Mouse (Mus musculus) ES-Bruce4 (cell line): ENCODE measurements at regions not wholly inside any gene's neighbourhood (a gene's known extent, or its start where the extent isn't known, plus 50 kb on each side); places are given as distances from the start of the nearest gene placed in this dataset.

ENCODE experiments used
- H3K27ac ChIP-seq: 2 replicates; pipeline ENCODE4 v1.5.1; 2012; ENCODE audit warnings: low read length, inconsistent platforms; ENCODE audit not compliant: insufficient read depth
- H3K27me3 ChIP-seq: 2 replicates; pipeline ENCODE4 v1.6.1; 2012; ENCODE audit warnings: mild to moderate bottlenecking, low read length, inconsistent platforms; ENCODE audit not compliant: control insufficient read depth, poor library complexity, insufficient read depth, severe bottlenecking
- H3K36me3 ChIP-seq: 2 replicates; pipeline ENCODE4 v1.6.1; 2012; ENCODE audit warnings: inconsistent platforms, mild to moderate bottlenecking, low read length, moderate library complexity; ENCODE audit not compliant: control insufficient read depth, poor library complexity, insufficient read depth, severe bottlenecking
- H3K4me1 ChIP-seq: one replicate; pipeline ENCODE4 v1.8.1; 2011; ENCODE audit warnings: low read length; ENCODE audit not compliant: control insufficient read depth, insufficient read depth
- H3K4me3 ChIP-seq: 2 replicates; pipeline ENCODE4 v1.5.1; 2011; ENCODE audit warnings: low read depth, mild to moderate bottlenecking, low read length
- H3K9ac ChIP-seq: 2 replicates; pipeline ENCODE4 v1.6.1; 2012; ENCODE audit warnings: low read depth, mild to moderate bottlenecking, inconsistent platforms; ENCODE audit not compliant: poor library complexity, severe bottlenecking
- H3K9me3 ChIP-seq: replicated peaks from 2 replicates; pipeline ENCODE4 v1.6.1; 2012; ENCODE audit warnings: mild to moderate bottlenecking, low read length, inconsistent platforms; ENCODE audit not compliant: control insufficient read depth, poor library complexity, insufficient read depth, severe bottlenecking
- CTCF ChIP-seq: IDR thresholded peaks from one replicate; pipeline ENCODE4 v1.8.1; 2011; ENCODE audit warnings: low read depth, low read length
- EP300 ChIP-seq: IDR thresholded peaks from 2 replicates; pipeline ENCODE4 v1.6.1; 2011; ENCODE audit warnings: low read depth, low read length; ENCODE audit not compliant: insufficient read depth
- POLR2A ChIP-seq: IDR thresholded peaks from one replicate; pipeline ENCODE4 v1.8.1; 2011; ENCODE audit warnings: low read length; ENCODE audit not compliant: insufficient read depth

- Histone ChIP-seq H3K27ac (no peak overlapping the region), H3K9me3 (no peaks in the 10 kb centered on the region), H3K9ac (no peak overlapping the region), H3K36me3 (no peaks in the 10 kb centered on the region), H3K27me3 (no peaks in the 10 kb centered on the region), H3K4me3 (no peak overlapping the region), H3K4me1 (no peaks in the 10 kb centered on the region)
- TF ChIP-seq EP300 (no peak), CTCF (no peak), POLR2A (no peak)
Observed at GRCm38 (mm10) chr3:147238398-147238797, 386.2 kb downstream of the Ttll7 start.

GRCm38 (mm10) chr3:147240651-147241050 lies 388.5 kb downstream of the Ttll7 start:
- Histone ChIP-seq H3K36me3 (no peaks in the 10 kb centered on the region), H3K27ac (no peak overlapping the region), H3K4me1 (no peaks in the 10 kb centered on the region), H3K4me3 (no peak overlapping the region), H3K9me3 (no peaks in the 10 kb centered on the region), H3K27me3 (no peaks in the 10 kb centered on the region), H3K9ac (no peak overlapping the region)
- TF ChIP-seq POLR2A = no peak
- no peak for TF ChIP-seq CTCF
- no peak for TF ChIP-seq EP300

GRCm38 (mm10) chr3:147244911-147245430 lies 392.8 kb downstream of the Ttll7 start:
- H3K36me3 ChIP-seq = no peaks in the 10 kb centered on the region
- H3K4me1 ChIP-seq = no peaks in the 10 kb centered on the region
- H3K27me3 ChIP-seq = no peaks in the 10 kb centered on the region
- TF ChIP-seq POLR2A = no peak
- no peak overlapping the region for H3K4me3 ChIP-seq
- no peak overlapping the region for H3K27ac ChIP-seq
- no peak overlapping the region for H3K9ac ChIP-seq
- H3K9me3 ChIP-seq = no peaks in the 10 kb centered on the region

GRCm38 (mm10) chr3:147246141-147246540 lies 394.0 kb downstream of the Ttll7 start:
- Histone ChIP-seq H3K4me1 (no peaks in the 10 kb centered on the region), H3K36me3 (no peaks in the 10 kb centered on the region), H3K9ac (no peak overlapping the region), H3K27ac (no peak overlapping the region), H3K4me3 (no peak overlapping the region), H3K27me3 (no peaks in the 10 kb centered on the region), H3K9me3 (no peaks in the 10 kb centered on the region)
- TF ChIP-seq POLR2A (no peak), CTCF (no peak), EP300 (no peak)

GRCm38 (mm10) chr3:147249466-147249865 lies 397.3 kb downstream of the Ttll7 start:
- Histone ChIP-seq H3K36me3 (no peaks in the 10 kb centered on the region), H3K9ac (no peak overlapping the region), H3K27ac (no peak overlapping the region), H3K9me3 (no peaks in the 10 kb centered on the region), H3K27me3 (no peaks in the 10 kb centered on the region), H3K4me3 (no peak overlapping the region), H3K4me1 (no peaks in the 10 kb centered on the region)
- TF ChIP-seq CTCF = no peak
- no peak for TF ChIP-seq EP300
- TF ChIP-seq POLR2A = no peak

GRCm38 (mm10) chr3:147249906-147250305 lies 397.7 kb downstream of the Ttll7 start:
- no peak overlapping the region for H3K4me3 ChIP-seq
- no peaks in the 10 kb centered on the region for H3K9me3 ChIP-seq
- H3K9ac ChIP-seq = no peak overlapping the region
- no peaks in the 10 kb centered on the region for H3K27me3 ChIP-seq
- no peaks in the 10 kb centered on the region for H3K4me1 ChIP-seq
- TF ChIP-seq EP300 (no peak), CTCF (no peak), POLR2A (no peak)
- H3K27ac ChIP-seq = no peak overlapping the region
- H3K36me3 ChIP-seq = no peaks in the 10 kb centered on the region
